Mouse (Mus musculus): Measurements from ENCODE around the gene Prom1.
A peak's percentile ranks its signal among the peaks of the same experiment; 100 is the strongest.

The Prom1 gene

GRCm38 (mm10) chr5:43980397-43980796, 121.4 kb downstream of the Prom1 start:
- no peak for DNase-seq (ENCODE audit: extremely low read depth, insufficient read length, low spot score)

GRCm38 (mm10) chr5:43976821-43977561, 124.8 kb downstream of the Prom1 start:
- no peak for DNase-seq (ENCODE audit: extremely low read depth, insufficient read length, low spot score)

DNA sequence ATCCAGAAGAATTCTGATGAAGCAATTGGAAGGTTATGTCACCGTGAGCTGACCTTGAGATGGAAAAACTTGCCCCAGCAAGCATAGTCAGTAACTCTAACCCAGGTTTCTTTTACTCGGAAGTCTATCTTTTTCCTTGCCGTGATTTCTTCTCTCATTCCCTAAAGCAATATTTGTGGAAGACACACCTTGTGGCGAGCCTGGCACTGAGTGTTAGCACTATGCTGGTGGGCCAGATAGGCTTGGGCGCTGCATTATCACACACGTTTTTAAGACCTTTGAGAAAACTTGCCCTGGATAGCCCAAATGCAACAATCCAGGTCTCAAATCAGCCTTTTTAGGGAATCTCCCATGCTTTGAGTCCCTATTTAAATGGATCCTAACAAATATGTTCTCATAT, 127.7 kb downstream of the Prom1 start:
- DNase-seq (ENCODE audit: extremely low read depth, insufficient read length, low spot score) = no peak

DNA sequence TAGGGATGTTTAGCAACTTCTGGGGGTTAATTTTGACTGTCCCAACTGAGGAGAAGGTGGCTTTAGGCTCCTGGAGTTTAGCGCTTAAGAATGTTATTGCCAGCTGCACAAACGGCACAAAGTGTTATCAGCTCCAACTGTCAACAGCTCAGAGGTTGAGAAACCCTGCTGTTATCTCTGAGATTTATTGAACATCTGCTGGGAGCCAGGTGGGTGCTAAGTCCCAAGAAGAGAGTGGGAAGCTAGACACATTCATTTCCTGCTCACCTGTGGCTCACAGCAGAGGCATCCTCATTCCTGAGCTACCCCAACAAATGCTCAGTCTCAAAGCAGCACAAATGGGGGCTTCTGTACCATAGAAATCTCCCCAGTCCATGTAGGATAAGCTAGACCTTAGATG, 130.7 kb downstream of the Prom1 start:
- DNase-seq (ENCODE audit: extremely low read depth, insufficient read length, low spot score) = no peak

- DNase-seq (ENCODE audit: extremely low read depth, insufficient read length, low spot score) = no peak
Measured at GRCm38 (mm10) chr5:43970532-43970931, 131.3 kb downstream of the Prom1 start.

- no peak for DNase-seq (ENCODE audit: extremely low read depth, insufficient read length, low spot score)
Measured at GRCm38 (mm10) chr5:43968634-43969033, 133.2 kb downstream of the Prom1 start.

- no peak for DNase-seq (ENCODE audit: extremely low read depth, insufficient read length, low spot score)
Measured at GRCm38 (mm10) chr5:43961056-43961455, 140.8 kb downstream of the Prom1 start.

GRCm38 (mm10) chr5:43959884-43960440, 141.9 kb downstream of the Prom1 start:
- DNase-seq (ENCODE audit: extremely low read depth, insufficient read length, low spot score) = no peak

DNA sequence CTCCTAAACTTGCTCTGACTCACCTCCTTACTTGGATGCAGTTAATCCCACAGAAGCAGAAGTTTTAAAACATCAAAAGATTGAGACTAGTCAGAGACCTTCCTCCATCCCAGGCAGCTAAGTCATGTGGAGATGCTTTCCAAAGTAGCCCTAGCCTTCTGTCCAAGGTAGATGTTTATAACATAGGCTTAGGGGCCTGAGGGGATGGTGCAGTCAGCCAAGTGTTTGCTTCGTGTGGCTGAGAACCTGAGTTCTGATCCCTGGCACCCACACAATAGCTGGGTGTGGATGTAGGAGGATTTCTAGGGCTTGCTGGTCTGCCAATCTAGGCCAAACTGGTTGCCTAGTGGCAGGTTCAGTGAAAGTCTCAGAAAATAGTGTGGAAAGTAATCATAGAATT, 148.6 kb downstream of the Prom1 start:
- peak; percentile 7 for DNase-seq (ENCODE audit: extremely low read depth, insufficient read length, low spot score)

DNA sequence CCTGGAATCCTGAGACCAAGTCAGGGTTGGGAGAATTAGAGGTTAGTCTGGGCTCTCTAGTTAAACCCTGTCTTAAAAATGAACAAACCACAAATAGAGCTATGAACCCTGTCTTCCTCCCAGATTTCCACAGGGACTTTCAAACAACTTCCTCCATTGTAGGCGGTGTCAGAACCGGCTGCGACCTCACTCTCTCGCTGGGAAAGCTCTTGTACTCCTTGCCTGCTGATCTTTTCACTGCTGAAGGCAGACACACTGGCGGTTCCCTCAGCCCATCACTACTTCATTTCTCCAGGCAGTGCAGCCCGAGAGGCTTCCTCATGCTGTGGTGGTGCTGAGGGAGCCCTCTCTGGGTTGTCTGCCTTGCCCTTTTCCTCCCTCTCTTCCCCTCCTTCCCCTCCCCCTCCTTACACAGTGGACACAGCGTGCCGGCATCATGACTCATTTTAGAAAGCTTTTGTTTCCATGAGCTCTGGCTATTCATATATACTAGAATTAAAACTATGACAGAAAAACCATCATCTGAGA, 153.0 kb downstream of the Prom1 start:
- DNase-seq (ENCODE audit: extremely low read depth, insufficient read length, low spot score) = peak; percentile 65

GRCm38 (mm10) chr5:43948111-43948743, 153.6 kb downstream of the Prom1 start:
- peak; percentile 47 for DNase-seq (ENCODE audit: extremely low read depth, insufficient read length, low spot score)

DNA sequence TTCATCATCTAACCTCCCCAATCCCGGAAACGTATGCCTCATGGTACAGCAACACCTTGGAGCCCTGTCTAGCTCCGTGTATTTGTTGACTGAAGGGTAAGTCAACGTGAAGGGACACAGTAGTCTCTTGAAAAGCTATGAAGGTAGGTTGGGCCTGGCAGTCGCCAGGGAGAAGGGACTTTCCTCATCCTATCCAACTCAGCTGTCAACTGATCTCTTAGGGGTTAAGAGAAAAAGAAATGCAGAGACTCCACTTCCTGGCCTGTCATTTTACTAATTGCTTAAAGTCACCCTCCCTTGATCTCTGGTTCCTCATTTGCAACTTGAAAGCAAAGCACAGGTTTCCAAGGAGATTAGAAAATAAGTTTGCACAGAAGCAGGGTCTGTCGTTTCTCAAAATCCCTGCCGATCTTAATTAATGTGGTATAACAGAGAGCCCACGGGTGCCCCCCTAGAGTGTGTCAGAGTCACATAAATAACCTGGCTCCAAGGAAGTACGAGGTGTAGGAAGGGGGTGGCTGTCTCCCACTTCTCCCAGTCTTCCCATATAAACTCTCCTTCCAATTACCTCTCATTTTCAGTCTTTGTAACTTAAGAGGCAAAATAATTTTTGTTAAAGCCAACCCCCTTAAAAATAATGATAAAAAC, 154.4 kb downstream of the Prom1 start:
- DNase-seq (ENCODE audit: extremely low read depth, insufficient read length, low spot score) = no peak

All from 3134 (cell line).